Mouse (Mus musculus) brown adipose tissue, adult 24 weeks (tissue): ENCODE measurements at regions not wholly inside any gene's neighbourhood (a gene's known extent, or its start where the extent isn't known, plus 50 kb on each side); places are given as distances from the start of the nearest gene placed in this dataset.

Experiments
- H3K27ac ChIP-seq: fragments of 200-500 bp; replicated peaks from 2 replicates; pipeline ENCODE4 v1.5.1; 2012; ENCODE audit warnings: low read depth, mild to moderate bottlenecking, low read length
- H3K4me1 ChIP-seq: fragments of 200-500 bp; 2 replicates; pipeline ENCODE4 v1.6.1; 2012; ENCODE audit warnings: low read length, mixed read lengths; ENCODE audit not compliant: control insufficient read depth, insufficient read depth, insufficient read length
- H3K4me3 ChIP-seq: fragments of 200-500 bp; 2 replicates; pipeline ENCODE4 v1.5.1; 2012; ENCODE audit warnings: low read depth, mild to moderate bottlenecking, low read length, moderate library complexity; ENCODE audit not compliant: insufficient read depth

GRCm38 (mm10) chr19:14862654-14863468 is 265.0 kb upstream of the Tle4 start:
- H3K4me1 ChIP-seq, result no peaks in the 10 kb centered on the region
- no peak overlapping the region for H3K27ac ChIP-seq
- H3K4me3 ChIP-seq, result no peak overlapping the region

DNA sequence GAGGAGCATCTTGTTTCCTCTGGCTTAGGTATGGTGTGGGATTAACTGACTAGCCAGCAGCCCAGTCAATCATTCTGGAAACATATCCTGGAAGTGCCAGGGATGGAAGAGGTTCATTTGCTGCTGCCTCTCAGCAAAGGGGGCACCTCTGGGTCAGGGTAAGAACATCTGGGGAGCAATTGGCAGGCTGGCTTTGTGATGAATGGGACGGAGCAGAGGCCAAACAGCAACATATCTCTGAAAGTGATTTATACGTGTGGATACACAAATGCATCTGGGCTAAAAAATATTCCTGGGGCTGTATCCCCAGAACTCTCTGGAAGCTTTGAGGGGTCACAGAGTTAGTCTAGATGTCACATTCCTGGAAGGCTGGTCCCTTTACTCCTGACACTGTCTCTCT is 257.2 kb upstream of the Tle4 start:
- H3K4me1 ChIP-seq, result no peaks in the 10 kb centered on the region
- H3K27ac ChIP-seq, result no peak overlapping the region
- no peak overlapping the region for H3K4me3 ChIP-seq

DNA sequence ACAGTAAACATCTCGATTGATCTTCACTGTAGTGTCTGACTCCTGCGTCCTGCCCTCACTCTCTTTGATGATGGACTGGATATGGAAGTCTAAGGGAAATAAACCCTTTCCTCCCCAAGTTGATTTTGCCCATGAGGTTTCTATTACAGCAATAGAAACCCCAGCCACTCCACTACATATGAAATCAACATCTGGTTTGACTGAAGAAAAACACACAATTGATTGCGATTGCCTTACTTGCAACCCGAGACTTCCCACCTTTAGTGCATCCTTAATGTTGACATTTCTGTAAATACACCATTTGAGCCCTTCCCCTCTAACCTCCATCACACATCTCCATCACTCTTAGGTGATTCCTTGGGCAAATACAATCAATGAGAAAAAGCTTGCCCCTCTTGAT is 255.6 kb upstream of the Tle4 start:
- Histone ChIP-seq H3K27ac (no peak overlapping the region), H3K4me3 (no peak overlapping the region), H3K4me1 (no peaks in the 10 kb centered on the region)

GRCm38 (mm10) chr19:14849561-14849960 is 251.7 kb upstream of the Tle4 start:
- Histone ChIP-seq H3K4me1 (no peaks in the 10 kb centered on the region), H3K4me3 (no peak overlapping the region), H3K27ac (no peak overlapping the region)

DNA sequence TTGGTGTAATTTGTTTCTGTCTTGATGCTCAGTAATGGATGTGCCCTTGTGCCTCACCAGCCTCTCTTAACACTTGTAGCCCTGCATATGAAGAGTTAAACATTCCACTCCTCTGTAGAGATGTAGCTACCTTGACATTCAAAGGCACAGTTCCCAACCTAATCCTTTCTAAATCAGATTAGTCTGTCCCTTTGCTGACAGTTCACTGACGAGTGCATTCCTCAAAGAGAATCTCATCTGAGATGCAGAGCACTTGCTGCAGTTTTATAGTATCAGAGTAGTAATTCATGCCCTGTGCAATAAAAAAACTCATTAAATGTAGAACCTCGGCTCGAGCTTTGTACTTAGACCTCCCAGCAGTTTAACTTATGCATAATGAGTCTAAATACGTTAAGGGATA is 249.3 kb upstream of the Tle4 start:
- Histone ChIP-seq H3K4me3 (no peak overlapping the region), H3K4me1 (no peaks in the 10 kb centered on the region), H3K27ac (no peak overlapping the region)

GRCm38 (mm10) chr19:14835629-14836028 is 237.8 kb upstream of the Tle4 start:
- Histone ChIP-seq H3K4me3 (no peak overlapping the region), H3K4me1 (no peaks in the 10 kb centered on the region), H3K27ac (no peak overlapping the region)

DNA sequence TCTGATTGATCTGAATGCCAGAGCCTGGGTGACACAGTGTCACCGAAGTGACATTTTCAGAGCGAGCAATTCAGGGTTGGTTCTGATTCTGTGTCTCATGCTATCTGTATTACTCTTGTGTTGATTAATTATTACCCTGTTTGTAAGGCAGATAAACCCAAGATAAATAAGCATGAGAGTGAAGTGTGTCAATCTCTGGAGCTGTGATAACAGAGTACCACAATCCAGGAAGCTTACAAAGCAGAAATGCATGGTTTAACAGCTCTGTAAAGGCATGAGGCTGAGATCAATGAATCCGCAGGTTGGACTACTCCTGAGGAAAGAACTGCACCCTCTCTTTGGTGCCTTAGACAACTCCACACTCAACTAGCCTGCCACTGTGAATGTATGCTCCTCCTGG is 218.5 kb upstream of the Tle4 start:
- Histone ChIP-seq H3K4me3 (no peak overlapping the region), H3K27ac (no peak overlapping the region), H3K4me1 (no peaks in the 10 kb centered on the region)

GRCm38 (mm10) chr19:14806787-14807186 is 208.9 kb upstream of the Tle4 start:
- Histone ChIP-seq H3K27ac (no peak overlapping the region), H3K4me3 (no peak overlapping the region), H3K4me1 (no peaks in the 10 kb centered on the region)

DNA sequence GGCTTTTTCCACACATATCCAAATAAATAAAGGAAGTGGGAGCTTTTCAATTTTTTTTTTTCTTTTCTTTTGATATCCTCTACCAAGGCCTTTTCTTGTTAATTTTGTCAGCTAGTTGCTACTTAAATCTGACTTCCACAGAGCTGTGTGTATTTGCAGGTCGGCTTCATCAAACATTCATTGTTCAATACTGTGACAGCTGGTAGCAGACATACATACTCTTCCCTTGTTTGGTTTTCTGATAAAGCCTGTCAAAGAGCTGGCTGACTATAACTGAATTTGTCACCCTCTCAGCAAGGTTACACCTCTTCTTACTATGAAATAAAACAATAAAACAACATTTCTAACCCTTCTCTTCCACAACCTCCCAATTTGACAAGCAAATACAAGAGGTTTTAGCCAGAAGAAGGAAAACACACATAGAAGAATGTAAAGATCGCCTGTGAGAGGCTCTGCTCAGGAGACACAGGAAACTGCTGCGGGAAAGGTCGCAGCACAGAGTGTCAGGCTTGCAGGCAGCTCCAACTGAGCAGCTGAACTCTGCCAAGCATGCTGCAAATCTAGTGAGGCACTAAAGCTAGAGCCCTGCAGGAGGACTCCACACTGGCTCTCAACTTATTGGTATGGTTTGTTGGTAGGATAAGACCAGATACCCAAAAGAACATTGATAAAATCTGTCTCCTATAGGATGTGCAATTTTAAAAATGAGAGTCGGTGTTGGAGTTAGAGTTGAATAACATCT is 205.2 kb upstream of the Tle4 start:
- Histone ChIP-seq H3K27ac (no peak overlapping the region), H3K4me1 (no peaks in the 10 kb centered on the region), H3K4me3 (no peak overlapping the region)

DNA sequence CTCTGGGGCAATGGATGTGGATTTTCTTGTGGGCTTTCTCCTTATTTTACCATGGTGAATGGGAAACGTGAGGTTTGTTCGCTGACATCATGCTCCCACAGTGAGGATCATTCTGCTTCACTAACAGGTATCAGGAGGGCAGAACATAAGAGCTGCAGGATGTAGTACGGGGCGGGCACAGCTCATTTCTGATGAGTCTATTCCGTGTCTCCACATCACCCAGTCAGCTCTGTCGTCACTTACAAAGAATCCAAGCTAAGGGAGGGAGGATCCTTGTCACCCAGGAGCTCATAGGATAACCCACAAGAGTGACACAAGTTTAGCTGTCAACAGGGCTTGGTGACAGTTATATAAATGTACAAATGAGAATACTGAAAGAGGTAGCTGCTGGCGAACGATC is 203.8 kb upstream of the Tle4 start:
- H3K27ac ChIP-seq, result no peak overlapping the region
- H3K4me1 ChIP-seq, result no peaks in the 10 kb centered on the region
- no peak overlapping the region for H3K4me3 ChIP-seq

GRCm38 (mm10) chr19:14799002-14799401 is 201.2 kb upstream of the Tle4 start:
- H3K27ac ChIP-seq, result no peak overlapping the region
- no peaks in the 10 kb centered on the region for H3K4me1 ChIP-seq
- H3K4me3 ChIP-seq, result no peak overlapping the region

- Histone ChIP-seq H3K27ac (no peak overlapping the region), H3K4me1 (no peaks in the 10 kb centered on the region), H3K4me3 (no peak overlapping the region)
Observed at GRCm38 (mm10) chr19:14798417-14798816, 200.6 kb upstream of the Tle4 start.

DNA sequence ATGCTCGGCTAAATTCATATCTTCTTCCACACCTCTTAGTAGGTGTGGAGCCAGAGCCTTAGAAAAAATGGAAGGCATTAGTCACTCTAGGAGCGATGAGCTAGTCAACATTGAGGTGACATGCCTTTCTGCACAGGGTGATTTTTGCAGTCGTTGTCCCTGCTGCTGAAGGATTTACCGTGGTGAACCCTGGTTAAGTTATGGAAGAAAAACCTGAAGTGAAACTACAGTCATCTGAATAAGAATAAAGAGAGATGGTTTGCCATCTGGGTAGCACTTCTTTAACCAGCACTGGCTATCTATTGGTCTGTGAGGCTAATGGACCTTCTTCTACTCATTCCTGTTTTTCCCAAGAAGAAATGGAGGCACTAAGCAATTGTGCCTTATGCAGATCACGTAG is 198.1 kb upstream of the Tle4 start:
- Histone ChIP-seq H3K27ac (no peak overlapping the region), H3K4me3 (no peak overlapping the region), H3K4me1 (no peaks in the 10 kb centered on the region)

DNA sequence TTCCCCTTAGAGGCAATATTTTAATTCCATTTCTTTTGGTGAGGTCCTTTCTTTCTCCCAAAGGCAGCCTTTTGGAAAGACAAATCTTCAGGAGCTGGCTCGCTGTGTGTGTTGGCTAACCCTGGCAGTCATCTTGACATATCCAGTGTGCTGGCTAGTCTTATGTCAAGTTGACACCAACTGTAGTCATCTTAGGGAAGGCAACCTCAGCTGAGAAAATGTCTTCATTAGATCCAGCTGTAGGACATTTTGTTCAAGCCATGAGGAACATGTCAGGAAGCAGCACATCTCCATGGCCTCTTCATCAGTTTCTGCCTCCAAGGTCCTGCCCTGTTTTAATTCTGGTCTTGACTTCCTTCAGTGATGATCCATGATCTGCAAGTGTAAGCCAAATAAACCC is 192.1 kb upstream of the Tle4 start:
- Histone ChIP-seq H3K4me3 (no peak overlapping the region), H3K4me1 (no peaks in the 10 kb centered on the region), H3K27ac (no peak overlapping the region)

GRCm38 (mm10) chr19:14788630-14789029 is 190.8 kb upstream of the Tle4 start:
- Histone ChIP-seq H3K4me1 (no peaks in the 10 kb centered on the region), H3K27ac (no peak overlapping the region), H3K4me3 (no peak overlapping the region)

DNA sequence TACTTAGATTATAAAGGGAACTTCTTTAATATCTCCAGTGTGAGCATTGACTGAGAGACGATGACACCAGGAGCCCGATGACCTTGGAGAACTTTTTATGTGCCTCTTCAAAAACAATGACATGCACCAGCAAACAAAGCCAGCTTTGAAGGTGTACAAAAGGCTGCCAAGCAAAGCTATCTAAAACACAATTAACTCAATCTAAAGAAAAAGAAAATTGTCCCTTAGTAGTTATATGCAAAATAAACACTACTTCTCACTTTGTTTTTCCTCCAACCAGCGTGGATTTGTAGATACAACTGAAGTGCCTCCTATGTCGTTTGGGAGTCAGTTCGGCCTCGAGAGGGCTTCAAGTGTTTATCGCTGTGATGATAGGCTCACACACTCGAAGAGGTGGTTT is 189.0 kb upstream of the Tle4 start:
- no peak overlapping the region for H3K27ac ChIP-seq
- no peaks in the 10 kb centered on the region for H3K4me1 ChIP-seq
- no peak overlapping the region for H3K4me3 ChIP-seq
